Mouse (Mus musculus) heart, postnatal 4 days (tissue): ENCODE measurements at regions not wholly inside any gene's neighbourhood (a gene's known extent, or its start where the extent isn't known, plus 50 kb on each side); places are given as distances from the start of the nearest gene placed in this dataset.

Experiments used
- DNase-seq: peaks from one replicate; pipeline ENCODE4 v3.0.0; 2021

DNA sequence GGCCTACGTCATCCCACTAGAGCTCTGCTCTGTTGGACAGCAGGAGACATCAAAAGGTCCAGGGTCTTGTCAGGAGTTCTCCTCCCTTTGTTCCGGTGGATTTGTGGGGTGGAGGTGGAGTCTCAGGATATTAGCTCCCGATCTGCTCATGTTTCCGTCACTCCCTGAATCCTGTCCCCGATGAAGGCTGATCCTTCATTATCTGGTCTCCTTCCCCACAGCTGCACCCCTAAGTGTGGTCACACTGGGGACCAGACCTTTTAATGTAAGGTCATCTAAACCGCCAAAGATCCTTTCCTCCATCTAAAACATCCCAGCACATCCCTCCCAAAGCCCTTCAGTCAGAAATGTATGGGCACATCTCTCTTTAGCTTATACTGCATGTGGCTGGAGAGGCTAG is 215.6 kb upstream of the Ccdc122 start:
- DNase-seq = no peak

DNA sequence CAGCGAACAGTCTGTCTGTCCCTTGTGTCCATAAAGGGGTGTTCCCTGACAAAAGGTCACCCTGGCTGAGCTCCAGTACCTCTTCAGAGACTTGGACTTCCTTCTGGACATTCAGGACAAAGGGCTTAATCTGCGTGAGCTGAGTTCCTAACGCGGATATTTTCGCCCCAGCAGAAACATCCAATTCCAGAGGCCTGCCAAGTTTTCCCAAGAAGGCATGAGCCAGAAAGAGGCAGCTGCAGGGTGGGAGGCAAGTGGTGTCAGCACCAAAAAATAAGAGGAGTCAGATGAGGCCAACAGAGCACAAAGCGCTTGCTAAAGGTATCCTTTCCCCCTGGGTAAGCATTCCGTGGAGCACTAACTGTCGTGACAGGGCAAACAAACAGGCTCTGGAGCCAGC is 216.9 kb upstream of the Ccdc122 start:
- peak; percentile 85 for DNase-seq

DNA sequence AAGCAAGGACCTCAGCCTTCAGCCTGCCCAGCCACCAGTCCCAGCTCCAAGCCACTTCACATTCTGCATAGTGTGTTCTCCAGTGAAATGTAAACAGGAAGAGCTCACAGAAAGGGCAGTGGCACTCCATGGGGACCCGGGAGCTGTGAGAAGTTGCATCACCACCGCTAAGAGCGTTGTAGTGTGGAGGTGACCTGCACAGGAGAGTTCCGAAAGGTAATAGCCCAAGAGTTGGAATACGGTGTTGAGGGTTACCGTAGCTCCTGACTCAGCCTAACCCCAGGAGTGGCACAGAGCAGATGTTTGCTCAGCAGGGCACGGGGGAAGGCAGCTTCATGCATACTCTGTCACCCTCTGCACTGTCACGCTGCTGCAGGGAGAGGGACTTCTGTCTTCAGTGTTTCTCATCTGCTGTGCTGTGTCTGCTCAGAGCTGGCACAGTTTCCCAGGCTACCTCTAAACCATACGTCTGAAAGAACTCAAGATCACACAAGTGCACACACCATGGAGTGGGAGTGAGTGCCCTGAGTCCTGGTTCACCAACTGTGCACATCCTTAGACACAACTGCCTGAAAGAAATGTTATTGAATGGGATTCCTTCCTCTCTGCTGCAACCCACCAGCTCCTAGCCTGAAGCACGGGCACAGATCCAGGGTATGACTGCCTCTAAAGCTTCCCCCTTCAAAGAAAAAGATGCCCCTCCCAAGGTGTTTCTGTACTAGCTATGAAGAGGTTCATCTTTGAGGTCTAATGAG is 218.1 kb upstream of the Ccdc122 start:
- no peak for DNase-seq

DNA sequence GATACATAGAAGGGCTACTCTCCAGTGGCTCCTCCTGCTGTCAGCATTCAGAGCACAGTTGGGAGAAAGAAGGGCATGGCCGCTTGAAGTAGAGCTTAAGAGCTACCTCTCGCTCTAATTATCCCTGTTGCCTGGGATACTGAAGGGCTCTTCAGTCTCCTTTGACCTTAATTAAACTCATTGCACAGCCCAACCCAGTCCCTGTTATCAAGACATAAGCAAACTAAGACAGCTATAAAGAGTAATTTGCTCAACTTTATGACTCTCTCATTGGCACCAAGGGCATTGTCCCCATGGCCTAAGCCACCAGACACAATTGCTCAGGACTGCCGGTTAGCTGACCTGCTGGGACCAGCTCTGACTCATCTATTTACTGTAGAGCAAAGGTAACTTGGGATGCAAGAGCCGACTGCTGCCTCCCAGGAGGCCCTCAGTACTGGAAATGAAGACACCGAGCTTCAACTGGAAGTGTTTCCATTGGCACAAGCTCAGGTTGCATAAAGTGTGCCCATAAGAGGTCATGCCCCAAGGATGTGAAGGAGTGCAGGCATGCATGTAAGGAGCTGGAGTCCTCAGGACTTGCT is 219.3 kb upstream of the Ccdc122 start:
- no peak for DNase-seq

DNA sequence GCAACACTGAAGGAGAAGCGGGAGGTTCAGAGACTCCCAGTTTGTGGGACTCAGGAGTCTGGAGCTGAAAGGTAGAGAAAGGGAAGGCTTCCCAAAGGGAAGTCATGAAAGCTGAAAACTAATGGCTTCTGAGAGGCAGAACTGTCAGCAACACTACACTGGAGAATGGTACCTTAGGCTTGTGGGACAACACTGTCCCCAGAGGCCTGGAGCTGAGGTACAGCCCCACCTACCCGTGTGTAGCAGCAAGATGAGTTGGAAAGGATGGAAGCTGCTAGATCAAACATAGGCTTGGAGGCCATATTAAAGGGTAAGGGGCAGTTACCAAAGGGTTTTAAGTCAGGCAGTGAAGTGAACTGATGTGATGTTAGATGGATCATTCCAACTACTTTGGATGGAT is 219.9 kb upstream of the Ccdc122 start:
- no peak for DNase-seq

DNA sequence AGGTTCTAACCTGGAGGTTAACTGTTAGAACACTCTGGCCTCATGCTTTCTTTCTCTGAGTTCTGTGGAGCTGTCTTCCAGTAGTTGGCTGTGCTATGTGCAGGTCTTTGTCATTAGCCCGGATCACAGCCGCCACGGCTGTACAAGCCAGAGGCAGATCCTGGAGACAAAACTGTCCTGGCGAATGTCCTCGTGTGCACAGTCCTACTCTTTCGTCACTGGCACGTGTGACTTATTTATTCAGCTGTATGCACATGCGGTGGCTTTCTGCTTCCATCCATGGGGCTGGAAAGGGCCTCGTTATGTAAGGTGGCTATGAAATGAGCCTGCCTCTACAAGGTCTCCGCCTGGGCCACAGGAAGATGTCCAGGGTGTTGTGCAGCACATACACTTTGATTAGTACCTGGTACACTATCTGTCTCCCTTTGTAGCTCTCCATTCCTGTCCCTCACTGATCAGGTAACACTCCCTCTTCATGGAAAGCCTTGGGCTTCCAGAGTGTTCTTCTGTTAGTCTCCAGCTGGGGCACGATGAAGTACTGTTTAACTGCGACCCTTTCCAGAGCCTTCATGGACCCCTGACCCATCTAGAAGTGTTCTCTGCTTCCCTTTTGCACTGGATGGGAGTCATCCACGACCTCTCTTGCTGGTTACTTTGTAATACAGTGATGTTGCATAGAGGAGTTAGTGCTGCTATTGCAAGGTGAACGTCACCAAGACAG is 224.3 kb upstream of the Ccdc122 start:
- DNase-seq = no peak

DNA sequence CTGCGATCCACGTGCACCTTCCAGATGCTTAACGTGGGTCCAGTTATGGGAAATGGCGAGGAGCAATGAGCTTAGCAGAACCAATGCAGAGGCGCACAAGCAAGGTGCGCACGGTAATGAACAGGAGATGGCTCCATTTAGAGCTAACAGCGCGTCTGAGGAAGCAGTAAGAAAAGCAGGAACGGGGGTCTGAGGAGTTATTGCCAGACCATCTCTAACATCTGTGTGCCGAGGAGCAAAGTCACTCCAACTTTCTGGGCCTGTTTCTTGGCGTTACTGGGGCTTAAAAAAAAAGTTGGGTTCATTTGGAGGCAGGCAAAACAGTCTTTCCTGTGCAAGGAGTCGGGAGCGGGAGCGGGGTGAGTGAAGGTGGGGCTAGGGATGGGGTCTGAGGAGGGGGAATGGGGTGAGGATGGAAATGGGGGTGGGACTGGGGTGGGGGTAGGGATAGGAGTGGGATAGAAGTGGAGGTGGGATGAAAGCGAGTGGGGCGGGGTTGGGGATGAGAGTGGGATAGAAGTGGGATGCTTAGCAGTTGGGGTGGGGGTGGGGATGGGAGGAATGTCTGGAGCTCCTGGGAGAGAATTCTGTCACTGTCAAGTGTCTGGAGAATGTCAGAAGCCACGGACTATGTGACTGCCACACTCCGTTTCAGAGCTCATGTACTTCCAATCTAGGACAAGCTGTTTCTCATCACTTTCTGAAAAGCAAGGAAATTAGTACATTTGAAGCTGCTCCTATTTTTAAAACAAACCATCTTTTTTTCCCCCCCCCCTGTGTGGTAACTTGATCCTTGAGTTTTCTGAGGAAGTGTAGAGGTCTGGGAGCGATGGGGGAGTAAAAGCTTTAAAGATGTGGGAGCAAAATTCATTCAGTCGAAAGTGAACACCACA is 225.6 kb upstream of the Ccdc122 start:
- DNase-seq = no peak

DNA sequence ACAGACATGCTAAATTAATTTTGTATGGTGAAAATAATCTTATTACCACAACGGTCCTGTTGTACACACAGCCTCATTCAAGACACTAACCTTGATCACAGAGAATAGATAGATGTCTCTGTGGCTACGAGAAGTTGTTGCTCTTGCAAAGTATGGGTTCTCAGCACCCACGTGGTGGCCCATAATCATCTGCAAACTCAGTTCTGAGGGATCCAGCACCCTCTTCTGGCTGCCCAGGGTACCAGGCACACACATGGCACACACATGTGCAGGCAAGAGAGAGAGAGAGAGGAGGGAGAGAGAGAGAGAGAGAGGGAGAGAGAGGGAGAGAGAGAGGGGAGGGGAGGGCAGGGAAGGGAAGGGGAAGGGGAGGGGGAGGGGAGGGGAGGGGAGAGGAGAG is 226.5 kb upstream of the Ccdc122 start:
- no peak for DNase-seq

DNA sequence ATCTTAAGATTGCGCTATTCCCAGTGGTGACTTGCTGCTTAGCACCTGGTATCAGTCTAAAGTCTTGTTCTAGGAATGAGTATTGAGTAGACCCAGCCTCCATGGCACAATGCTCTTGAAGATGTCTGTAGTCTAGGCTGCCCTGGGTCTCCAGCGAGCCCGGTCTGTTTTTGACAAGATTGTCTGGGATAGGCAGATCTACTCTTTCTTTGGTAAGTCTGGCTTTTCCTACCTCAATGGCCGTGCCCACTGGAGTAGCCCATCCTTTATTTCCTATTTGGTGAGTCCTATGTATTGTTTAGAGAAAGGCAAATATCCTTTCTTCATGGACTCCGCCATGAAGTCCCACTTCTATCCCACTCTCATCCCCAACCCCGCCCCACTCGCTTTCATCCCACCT is 227.2 kb upstream of the Ccdc122 start:
- DNase-seq = no peak

DNA sequence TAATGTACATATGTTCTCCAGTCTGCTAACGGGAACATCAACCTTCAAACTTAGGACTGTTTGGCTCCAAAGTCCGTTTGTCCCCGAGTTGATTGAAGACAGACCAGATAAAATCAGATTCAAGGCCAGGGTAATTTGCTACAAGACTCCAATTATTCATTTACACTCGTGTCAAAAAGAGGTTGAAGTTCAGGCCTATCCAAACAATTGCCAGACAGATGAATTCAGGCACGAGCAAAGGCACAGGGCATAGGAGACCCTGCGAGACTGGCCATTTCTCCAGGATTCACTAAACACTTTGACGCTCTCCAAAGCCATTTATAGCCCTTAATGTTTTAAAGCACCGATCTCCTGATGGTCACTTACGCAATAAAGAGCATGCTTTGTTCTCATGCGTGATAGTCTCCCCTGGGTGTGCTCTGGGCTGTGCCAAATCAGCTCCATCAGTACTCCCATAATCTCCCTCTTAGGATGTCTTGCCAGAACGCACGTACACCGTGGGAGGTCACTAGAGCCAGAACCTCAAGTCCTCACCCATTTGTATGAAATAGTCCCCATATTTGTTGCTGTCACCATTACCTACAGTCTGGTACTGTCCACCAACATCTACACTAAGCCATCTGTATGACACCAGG is 231.3 kb upstream of the Ccdc122 start:
- DNase-seq = no peak

DNA sequence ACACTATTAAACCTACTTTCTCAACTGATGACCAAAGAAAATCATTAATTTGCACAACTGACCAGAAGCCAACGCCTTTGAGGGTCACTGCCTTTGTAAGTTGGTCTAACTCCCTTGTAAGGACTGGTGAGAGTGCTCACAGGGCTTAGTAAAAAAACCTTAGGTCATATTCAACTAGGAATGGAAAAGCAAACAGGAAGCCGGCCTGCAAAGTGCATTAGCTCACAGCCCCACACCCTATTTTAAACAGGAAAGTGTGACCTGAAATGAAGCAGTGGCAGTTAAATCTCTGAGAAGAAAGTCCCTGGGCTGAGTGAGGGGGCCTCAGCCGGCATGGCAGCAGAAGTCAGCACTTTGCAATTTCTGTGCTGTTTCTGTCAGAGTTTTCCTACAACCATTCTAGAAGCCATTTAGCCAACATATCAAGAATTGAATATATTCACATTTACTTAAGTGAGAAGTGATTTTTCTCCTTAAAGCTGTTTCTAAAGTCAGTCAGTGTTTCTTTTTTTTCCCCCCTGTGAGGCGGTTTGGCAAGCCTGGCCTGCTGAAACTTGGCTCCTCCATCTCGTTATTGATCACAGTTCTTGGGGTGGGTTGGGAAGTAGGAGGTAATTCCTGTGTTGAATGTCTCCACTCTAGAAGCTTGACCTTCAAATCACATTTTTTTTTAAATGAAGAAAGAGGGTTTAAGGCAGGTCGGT is 232.0 kb upstream of the Ccdc122 start:
- no peak for DNase-seq

DNA sequence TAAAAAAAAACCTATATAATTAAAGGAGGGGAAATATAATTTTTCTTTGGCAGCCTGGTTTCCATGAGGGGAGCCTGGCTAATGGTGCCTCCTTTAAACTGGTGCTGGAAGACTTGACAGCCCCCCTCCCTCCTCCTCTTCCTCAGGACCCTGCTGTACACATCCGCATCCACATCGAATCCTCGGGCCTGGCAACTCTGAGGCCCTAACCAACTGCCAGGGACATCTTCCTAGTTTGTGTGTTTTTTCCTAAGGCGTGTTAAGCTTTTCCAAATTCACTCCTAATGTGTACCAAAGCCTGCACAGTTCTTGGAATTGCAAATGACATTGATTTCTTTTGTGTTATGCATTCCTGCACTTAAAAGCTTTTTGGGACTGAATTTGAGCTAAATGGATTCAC is 236.4 kb upstream of the Ccdc122 start:
- DNase-seq = no peak

DNA sequence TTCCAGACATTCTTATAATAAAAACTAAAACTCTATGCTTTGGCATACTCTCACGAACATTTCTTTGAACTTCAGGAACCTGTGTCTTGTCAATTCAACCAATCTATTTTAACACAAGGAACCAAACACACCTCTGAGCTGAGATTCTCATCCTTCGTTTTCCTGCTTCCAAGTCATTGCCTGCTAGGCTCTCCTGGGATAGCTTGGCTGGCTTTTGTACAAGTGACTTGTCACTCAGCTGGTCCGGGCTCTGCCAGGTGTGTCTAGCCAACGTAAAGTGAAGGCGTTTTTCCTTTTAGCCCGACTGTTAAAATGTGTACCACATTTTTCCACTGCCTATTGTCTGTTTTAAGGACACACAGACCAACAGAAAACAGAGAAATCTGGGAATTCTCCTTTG is 236.8 kb upstream of the Ccdc122 start:
- no peak for DNase-seq

DNA sequence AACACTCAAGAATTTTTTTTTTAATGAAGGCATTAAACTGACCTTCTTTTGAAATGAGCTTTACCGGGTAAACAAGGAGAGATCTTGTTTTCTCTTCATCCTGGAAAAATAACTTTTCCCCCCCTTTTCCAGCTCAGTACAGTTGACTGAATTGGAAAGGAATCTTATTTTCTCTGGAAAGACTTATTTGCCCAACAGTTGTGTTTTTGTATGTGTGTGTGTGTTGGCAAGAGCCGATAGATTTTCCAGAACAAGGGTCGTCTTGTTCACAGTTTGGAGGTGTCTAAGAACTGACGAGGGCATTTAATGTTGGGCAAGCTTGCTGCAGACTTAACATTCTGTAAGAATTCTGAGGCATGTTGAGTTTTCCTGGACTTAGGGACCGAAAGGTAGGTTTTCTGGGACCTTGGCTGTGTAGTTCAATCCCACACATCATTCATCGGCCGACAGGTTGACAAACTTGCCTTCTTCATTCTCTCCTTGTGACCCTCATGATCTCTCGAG is 237.6 kb upstream of the Ccdc122 start:
- DNase-seq = no peak

DNA sequence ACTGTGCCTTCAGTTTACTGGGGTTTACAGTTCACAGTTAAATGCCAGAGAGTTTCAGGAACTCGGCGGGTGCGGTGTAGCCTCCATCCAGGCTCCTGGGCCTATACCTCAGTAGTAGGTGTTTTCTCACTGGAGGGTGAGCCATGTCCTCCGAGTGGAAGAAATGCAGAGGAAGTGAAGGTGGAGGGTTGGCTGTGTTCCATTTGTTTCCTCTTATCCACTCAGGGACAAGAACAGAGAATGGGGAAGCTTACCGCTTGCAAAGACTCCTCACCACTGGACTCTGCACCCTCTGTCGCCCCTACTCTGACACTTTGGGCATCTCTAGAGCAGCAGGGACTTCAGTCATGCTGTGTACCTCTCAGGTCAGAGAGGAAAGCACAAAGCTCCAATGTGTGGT is 238.1 kb upstream of the Ccdc122 start:
- no peak for DNase-seq

DNA sequence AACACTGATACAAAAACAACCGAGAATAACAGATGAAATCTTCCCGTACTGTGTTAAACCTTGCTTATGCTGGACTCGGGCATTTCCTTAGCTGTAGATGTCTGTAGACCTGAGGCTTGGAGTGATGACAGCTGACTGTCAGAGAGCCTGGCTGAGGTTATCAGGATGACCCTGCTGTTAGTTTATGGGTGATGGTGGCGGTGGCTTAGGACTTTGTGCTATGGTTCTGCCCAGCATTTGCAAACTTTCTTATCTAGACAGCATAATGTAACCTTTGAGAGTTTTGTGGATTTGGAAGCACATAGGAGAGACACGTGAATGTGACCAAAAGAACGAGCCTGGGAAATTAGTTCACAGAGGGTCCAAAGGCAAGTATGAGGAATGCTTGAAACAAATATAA is 239.1 kb upstream of the Ccdc122 start:
- no peak for DNase-seq

DNA sequence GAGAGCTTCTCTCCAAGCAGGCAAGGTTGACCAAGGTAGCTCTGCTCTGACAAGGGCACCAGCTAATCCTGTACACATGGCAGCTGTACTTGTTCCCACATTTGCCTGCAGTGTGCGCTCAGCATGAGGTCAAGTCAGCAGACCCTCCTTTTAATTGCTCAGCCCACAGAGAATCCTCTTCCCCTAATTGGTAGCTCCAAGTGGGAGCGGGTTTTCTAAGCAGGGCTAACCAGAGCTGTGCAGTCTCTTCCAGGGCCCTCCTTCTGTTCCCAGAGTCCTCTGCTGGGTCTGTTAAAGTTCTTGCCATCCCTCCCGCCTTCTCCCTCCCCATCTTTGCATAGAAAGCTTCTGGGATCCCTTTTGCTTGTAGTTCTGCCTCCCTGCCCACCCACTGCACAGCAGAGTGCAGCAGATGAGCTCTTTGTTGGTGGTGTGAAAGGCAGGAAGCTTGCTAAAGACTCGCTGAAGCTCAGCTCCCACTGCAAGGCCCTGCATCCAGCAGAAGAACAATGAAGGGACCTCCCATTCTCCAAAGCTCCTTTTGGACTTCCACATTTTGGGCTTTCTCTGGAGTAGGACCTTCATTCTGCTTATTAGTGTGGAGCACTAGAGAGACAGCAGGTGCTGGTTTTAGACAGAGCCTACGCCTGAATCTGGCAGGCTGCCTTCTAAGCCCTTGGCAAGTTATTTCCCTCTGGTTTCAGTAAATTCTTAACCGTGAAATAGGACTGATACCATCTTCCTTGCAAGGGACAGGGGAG is 235.3 kb upstream of the Serp2 start:
- DNase-seq = no peak

DNA sequence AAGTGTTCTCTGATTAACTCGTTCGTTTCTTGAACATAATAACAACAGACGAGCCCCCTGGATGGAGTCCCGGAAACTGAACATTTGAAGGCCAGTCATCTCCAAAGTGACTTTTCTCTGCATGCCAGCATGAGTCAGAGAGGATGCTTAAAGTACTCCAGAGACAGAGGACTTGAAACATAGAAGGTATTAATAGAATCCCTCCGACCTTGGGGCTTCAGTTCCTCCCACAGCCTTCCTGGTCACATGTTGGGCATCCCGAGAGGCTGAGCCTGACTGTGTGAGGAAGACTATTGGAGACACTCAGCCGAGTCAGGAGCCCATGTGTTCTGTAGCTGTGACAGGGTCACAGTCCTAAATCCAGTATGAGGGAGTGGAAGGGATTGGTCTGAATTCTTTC is 232.7 kb upstream of the Serp2 start:
- DNase-seq = no peak

DNA sequence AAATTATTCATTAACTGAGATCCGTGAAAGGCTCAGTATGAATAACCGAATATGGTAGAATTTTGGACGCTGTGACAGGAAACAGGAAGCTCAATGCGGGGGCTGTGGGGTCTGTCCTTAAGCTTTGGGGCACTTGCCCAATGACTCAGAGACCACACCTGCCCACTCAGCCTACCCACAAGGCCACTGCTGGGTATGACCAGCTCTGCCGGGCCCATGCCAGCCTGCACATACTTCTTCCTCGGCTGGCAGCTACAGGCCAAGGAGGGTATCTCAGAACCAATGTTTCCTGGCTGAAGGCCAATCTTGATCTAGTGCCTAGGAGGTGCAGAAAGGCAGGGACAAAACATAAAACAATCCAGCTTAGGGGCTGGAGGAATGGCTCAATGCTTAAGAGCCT is 230.9 kb upstream of the Serp2 start:
- DNase-seq = peak; percentile 30

DNA sequence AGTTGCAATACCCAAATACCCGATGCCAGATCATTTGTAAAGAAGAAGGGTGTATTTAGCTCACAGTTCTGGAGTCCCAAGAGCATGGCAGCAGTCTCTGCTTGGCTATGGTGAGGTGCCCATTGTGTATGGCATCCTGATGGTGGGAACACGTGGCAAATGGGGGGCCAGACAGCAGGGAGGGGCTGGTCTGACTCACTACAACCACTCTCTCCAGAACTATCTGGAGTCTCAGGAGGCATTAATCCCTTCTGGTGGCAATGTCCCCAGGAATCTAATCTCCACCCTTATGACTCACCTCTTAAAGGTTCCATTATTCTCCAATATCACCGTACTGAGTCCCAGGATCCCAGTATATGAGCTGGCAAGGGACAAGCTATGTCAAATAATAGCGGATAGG is 229.5 kb upstream of the Serp2 start:
- no peak for DNase-seq

DNA sequence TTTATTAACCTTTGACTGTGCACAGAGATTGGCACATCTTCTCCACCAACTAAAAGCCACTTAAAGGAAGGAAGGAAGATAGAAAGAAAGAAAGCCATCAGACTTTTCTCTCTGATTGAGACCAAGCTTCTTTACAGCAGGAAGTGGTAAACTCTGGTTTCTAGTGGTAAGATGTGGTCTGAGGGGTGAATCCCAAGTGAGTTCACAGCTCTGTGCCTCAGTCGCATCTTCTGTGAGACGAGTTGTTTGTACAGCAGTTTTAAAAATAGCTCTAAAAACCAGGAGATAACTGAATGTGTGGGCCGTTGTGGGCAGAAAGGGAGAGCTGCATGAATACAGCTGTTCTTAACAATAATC is 224.8 kb upstream of the Serp2 start:
- no peak for DNase-seq
